Mouse (Mus musculus): ENCODE results near the gene Osm. TPM values are rescaled to one million over a fixed set of nuclear protein-coding genes. Genes with fewer than 3 reads are reported as not detected.

The Osm gene
- polyA plus RNA-seq, 2 experiments, result 0.41 to 0.85 TPM

GRCm38 (mm10) chr11:4222046-4222950 is 13.9 kb upstream of the Osm start:
- DNase-seq (ENCODE audit: low read depth in 3 of 3, low spot score in 3 of 3), result no peak
- ATAC-seq (ENCODE audit: insufficient read depth), result no peak
- Histone ChIP-seq H3K4me2 (ENCODE audit: low read depth) (no peak overlapping the region), H3K27ac (no peak overlapping the region; the same call in none of the 2 replicates), H3K4me1 (replicated peaks; ENCODE audit: control insufficient read depth in 2 of 2, insufficient read depth in 2 of 2, low read length in 1 of 2) (peaks cover 25 to 53% of the 10 kb centered on the region in 2 experiments), H3K9me3 (ENCODE audit: control insufficient read depth, low read length) (no peaks in the 10 kb centered on the region), H3K4me3 (ENCODE audit: insufficient read depth in 1 of 2, low read depth in 2 of 2, low read length in 2 of 2) (no peak overlapping the region), H3K36me3 (replicated peaks; ENCODE audit: control insufficient read depth, insufficient read depth, low read depth) (no peaks in the 10 kb centered on the region), H3K9ac (replicated peaks) (no peak overlapping the region), H3K27me3 (ENCODE audit: control insufficient read depth, insufficient read depth, low read length) (peaks cover 7% of the 10 kb centered on the region)
- 66% methylated on average over 17 of the region's 17 CpGs for WGBS (ENCODE audit: insufficient replicate concordance)
- no peak for TF ChIP-seq EP300 (IDR thresholded peaks at IDR 0.05; ENCODE audit: low read depth)
- no peak for TF ChIP-seq CTCF (IDR thresholded peaks at IDR 0.05; ENCODE audit: low read depth)

- Histone ChIP-seq H3K4me2 (ENCODE audit: low read depth) (peak overlapping the region; percentile 68), H3K27me3 (ENCODE audit: control insufficient read depth, insufficient read depth, low read length) (peaks cover 7% of the 10 kb centered on the region), H3K9ac (replicated peaks) (peak overlapping the region; percentile 73), H3K36me3 (replicated peaks; ENCODE audit: control insufficient read depth, insufficient read depth, low read depth) (no peaks in the 10 kb centered on the region), H3K9me3 (ENCODE audit: control insufficient read depth, low read length) (no peaks in the 10 kb centered on the region), H3K4me1 (replicated peaks; ENCODE audit: control insufficient read depth in 2 of 2, insufficient read depth in 2 of 2, low read length in 1 of 2) (peaks cover 22 to 54% of the 10 kb centered on the region in 2 experiments), H3K27ac (peak overlapping the region; percentile 76), H3K4me3 (ENCODE audit: insufficient read depth in 1 of 2, low read depth in 2 of 2, low read length in 2 of 2) (peak overlapping the region; percentile 67 to 73)
- DNase-seq (ENCODE audit: low read depth in 3 of 3, low spot score in 3 of 3) (peak; percentile 77 to 85 (median 78)), ATAC-seq (ENCODE audit: insufficient read depth) (peak; percentile 92)
- WGBS (ENCODE audit: insufficient replicate concordance), result 14% methylated on average over 6 of the region's 7 CpGs
- TF ChIP-seq EP300 (IDR thresholded peaks at IDR 0.05; ENCODE audit: low read depth) (peak; percentile 68), CTCF (IDR thresholded peaks at IDR 0.05; ENCODE audit: low read depth) (peak; percentile 34; the same call in 1 of the 2 replicates)
Measured at GRCm38 (mm10) chr11:4223393-4224188, 12.6 kb upstream of the Osm start.

GRCm38 (mm10) chr11:4224223-4224622 is 12.0 kb upstream of the Osm start:
- ATAC-seq (ENCODE audit: insufficient read depth) (no peak), DNase-seq (ENCODE audit: low read depth in 3 of 3, low spot score in 3 of 3) (no peak)
- TF ChIP-seq CTCF (IDR thresholded peaks at IDR 0.05; ENCODE audit: low read depth), result no peak
- no peak for TF ChIP-seq EP300 (IDR thresholded peaks at IDR 0.05; ENCODE audit: low read depth)
- H3K4me1 ChIP-seq (replicated peaks; ENCODE audit: control insufficient read depth in 2 of 2, insufficient read depth in 2 of 2, low read length in 1 of 2), result peaks cover 21 to 54% of the 10 kb centered on the region in 2 experiments
- peak overlapping the region; percentile 76 for H3K27ac ChIP-seq
- peak overlapping the region; percentile 67 to 73 for H3K4me3 ChIP-seq (ENCODE audit: insufficient read depth in 1 of 2, low read depth in 2 of 2, low read length in 2 of 2)
- peak overlapping the region; percentile 73 for H3K9ac ChIP-seq (replicated peaks)
- no peaks in the 10 kb centered on the region for H3K9me3 ChIP-seq (ENCODE audit: control insufficient read depth, low read length)
- no peaks in the 10 kb centered on the region for H3K36me3 ChIP-seq (replicated peaks; ENCODE audit: control insufficient read depth, insufficient read depth, low read depth)
- H3K27me3 ChIP-seq (ENCODE audit: control insufficient read depth, insufficient read depth, low read length), result peaks cover 3% of the 10 kb centered on the region; the same call in 1 of the 2 replicates
- peak overlapping the region; percentile 68 for H3K4me2 ChIP-seq (ENCODE audit: low read depth)
- WGBS (ENCODE audit: insufficient replicate concordance), result 38% methylated on average over 2 of the region's 2 CpGs

GRCm38 (mm10) chr11:4226569-4227325 is 9.5 kb upstream of the Osm start:
- Histone ChIP-seq H3K4me1 (replicated peaks; ENCODE audit: control insufficient read depth in 2 of 2, insufficient read depth in 2 of 2, low read length in 1 of 2) (peaks cover 21 to 55% of the 10 kb centered on the region in 2 experiments), H3K9me3 (ENCODE audit: control insufficient read depth, low read length) (no peaks in the 10 kb centered on the region), H3K4me2 (ENCODE audit: low read depth) (peak overlapping the region; percentile 68), H3K27me3 (ENCODE audit: control insufficient read depth, insufficient read depth, low read length) (no peaks in the 10 kb centered on the region), H3K27ac (peak overlapping the region; percentile 47), H3K4me3 (ENCODE audit: insufficient read depth in 1 of 2, low read depth in 2 of 2, low read length in 2 of 2) (peak overlapping the region; percentile 15 to 37), H3K9ac (replicated peaks) (peak overlapping the region; percentile 37), H3K36me3 (replicated peaks; ENCODE audit: control insufficient read depth, insufficient read depth, low read depth) (no peaks in the 10 kb centered on the region; the same call in 1 of the 2 replicates)
- ATAC-seq (ENCODE audit: insufficient read depth) (peak; percentile 47), DNase-seq (ENCODE audit: low read depth in 3 of 3, low spot score in 3 of 3) (no peak)
- no peak for TF ChIP-seq CTCF (IDR thresholded peaks at IDR 0.05; ENCODE audit: low read depth)
- peak; percentile 38 for TF ChIP-seq EP300 (IDR thresholded peaks at IDR 0.05; ENCODE audit: low read depth)
- 45% methylated on average over 5 of the region's 5 CpGs for WGBS (ENCODE audit: insufficient replicate concordance)

Measured in liver, embryonic 14.5 days (tissue).